Mouse (Mus musculus): ENCODE measurements around the gene Cd200r1. TPM values are rescaled to one million over a fixed set of nuclear protein-coding genes. Genes with fewer than 3 reads are reported as not detected.

Gene Cd200r1
- polyA plus RNA-seq, 1 experiment from 2014 or later: 0.48 TPM

- peak; percentile 37 for ATAC-seq
- WGBS: 1% methylated on average over 14 of the region's 14 CpGs
- H3K27ac ChIP-seq (ENCODE audit: low read length): peak overlapping the region; percentile 92
Observed at GRCm38 (mm10) chr16:44724847-44725246, 40.7 kb upstream of the Cd200r1 start.

GRCm38 (mm10) chr16:44725286-44726223 is 40.0 kb upstream of the Cd200r1 start:
- WGBS: 43% methylated on average over 14 of the region's 14 CpGs
- Histone ChIP-seq H3K4me3 (replicated peaks; ENCODE audit: low read length) (peak overlapping the region; percentile 82), H3K27ac (ENCODE audit: low read length) (no peak overlapping the region)

More at GRCm38 (mm10) chr16:44724847-44725246, 40.7 kb upstream of the Cd200r1 start:
- Histone ChIP-seq H3K36me3 (ENCODE audit: control insufficient read depth, insufficient read depth) (no peaks in the 10 kb centered on the region), H3K9me3 (ENCODE audit: control insufficient read depth, low read length) (no peaks in the 10 kb centered on the region), H3K4me1 (replicated peaks; ENCODE audit: control insufficient read depth, insufficient read depth, low read length) (peaks cover 12% of the 10 kb centered on the region), H3K4me2 (ENCODE audit: low read length) (peak overlapping the region; percentile 65), H3K9ac (replicated peaks; ENCODE audit: low read depth, low read length) (peak overlapping the region; percentile 81), H3K27me3 (replicated peaks; ENCODE audit: control insufficient read depth, insufficient read depth, low read length) (no peaks in the 10 kb centered on the region), H3K4me3 (replicated peaks; ENCODE audit: low read length) (peak overlapping the region; percentile 82)

GRCm38 (mm10) chr16:44727525-44727924 is 38.0 kb upstream of the Cd200r1 start:
- no peak overlapping the region for H3K27ac ChIP-seq (ENCODE audit: low read length)
- no peak overlapping the region for H3K4me2 ChIP-seq (ENCODE audit: low read length)
- peaks cover 6% of the 10 kb centered on the region; the same call in 1 of the 2 replicates for H3K36me3 ChIP-seq (ENCODE audit: control insufficient read depth, insufficient read depth)
- H3K4me3 ChIP-seq (replicated peaks; ENCODE audit: low read length): no peak overlapping the region
- peaks cover 12% of the 10 kb centered on the region for H3K4me1 ChIP-seq (replicated peaks; ENCODE audit: control insufficient read depth, insufficient read depth, low read length)
- H3K9me3 ChIP-seq (ENCODE audit: control insufficient read depth, low read length): no peaks in the 10 kb centered on the region
- H3K9ac ChIP-seq (replicated peaks; ENCODE audit: low read depth, low read length): no peak overlapping the region
- 96% methylated on average over 3 of the region's 3 CpGs for WGBS
- no peaks in the 10 kb centered on the region for H3K27me3 ChIP-seq (replicated peaks; ENCODE audit: control insufficient read depth, insufficient read depth, low read length)
- no peak for ATAC-seq

More at GRCm38 (mm10) chr16:44725286-44726223, 40.0 kb upstream of the Cd200r1 start:
- peaks cover 12% of the 10 kb centered on the region for H3K4me1 ChIP-seq (replicated peaks; ENCODE audit: control insufficient read depth, insufficient read depth, low read length)
- ATAC-seq: no peak
- no peaks in the 10 kb centered on the region for H3K36me3 ChIP-seq (ENCODE audit: control insufficient read depth, insufficient read depth)
- H3K9me3 ChIP-seq (ENCODE audit: control insufficient read depth, low read length): no peaks in the 10 kb centered on the region
- H3K9ac ChIP-seq (replicated peaks; ENCODE audit: low read depth, low read length): no peak overlapping the region
- no peaks in the 10 kb centered on the region for H3K27me3 ChIP-seq (replicated peaks; ENCODE audit: control insufficient read depth, insufficient read depth, low read length)
- H3K4me2 ChIP-seq (ENCODE audit: low read length): peak overlapping the region; percentile 65

DNA sequence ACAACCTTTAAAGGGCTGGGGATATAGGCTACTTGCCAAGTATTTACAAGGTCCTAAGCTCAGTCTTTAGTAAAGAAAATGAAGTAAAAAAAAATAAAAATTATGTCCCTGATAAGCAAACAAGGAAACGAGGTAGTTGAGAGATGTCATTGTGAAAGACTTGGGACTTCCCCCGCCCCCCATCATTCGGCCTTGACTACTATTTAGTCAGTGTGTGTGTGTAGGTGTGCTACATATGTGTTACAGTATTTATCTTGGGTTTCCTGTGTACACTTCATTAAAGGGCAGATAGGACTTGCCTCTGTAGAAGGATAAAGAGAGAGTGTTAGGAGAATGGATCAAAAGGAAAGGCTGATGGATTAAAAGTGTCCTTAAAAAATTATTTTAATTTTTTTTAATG is 31.5 kb upstream of the Cd200r1 start:
- no peaks in the 10 kb centered on the region for H3K27me3 ChIP-seq (replicated peaks; ENCODE audit: control insufficient read depth, insufficient read depth, low read length)
- no peak overlapping the region for H3K4me2 ChIP-seq (ENCODE audit: low read length)
- peaks cover 38% of the 10 kb centered on the region for H3K36me3 ChIP-seq (ENCODE audit: control insufficient read depth, insufficient read depth)
- H3K4me1 ChIP-seq (replicated peaks; ENCODE audit: control insufficient read depth, insufficient read depth, low read length): no peaks in the 10 kb centered on the region
- 86% methylated on average over 3 of the region's 3 CpGs for WGBS
- H3K27ac ChIP-seq (ENCODE audit: low read length): no peak overlapping the region
- H3K4me3 ChIP-seq (replicated peaks; ENCODE audit: low read length): no peak overlapping the region
- ATAC-seq: no peak
- no peaks in the 10 kb centered on the region for H3K9me3 ChIP-seq (ENCODE audit: control insufficient read depth, low read length)
- H3K9ac ChIP-seq (replicated peaks; ENCODE audit: low read depth, low read length): no peak overlapping the region

DNA sequence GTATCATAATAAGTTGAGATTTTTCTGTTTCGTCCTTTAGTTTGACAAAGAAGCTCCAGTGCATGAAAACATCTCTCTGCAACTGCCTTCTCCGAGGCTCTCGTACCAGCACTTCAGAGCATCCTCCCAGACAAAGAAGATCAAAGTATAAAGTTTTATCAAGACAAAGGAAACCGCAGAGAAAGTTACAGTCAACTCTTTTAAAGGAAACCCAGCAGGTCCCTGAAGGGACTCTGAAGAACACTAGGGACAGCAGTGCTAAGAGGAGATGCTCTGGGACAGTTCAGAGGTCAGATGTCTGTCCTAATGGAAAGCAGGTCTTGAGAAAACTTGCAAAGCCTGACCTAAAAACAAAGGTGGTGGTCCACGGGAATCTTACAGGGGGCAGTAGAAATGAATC is 29.9 kb upstream of the Cd200r1 start:
- Histone ChIP-seq H3K9ac (replicated peaks; ENCODE audit: low read depth, low read length) (no peak overlapping the region), H3K36me3 (ENCODE audit: control insufficient read depth, insufficient read depth) (peaks cover 41% of the 10 kb centered on the region), H3K4me1 (replicated peaks; ENCODE audit: control insufficient read depth, insufficient read depth, low read length) (no peaks in the 10 kb centered on the region), H3K4me2 (ENCODE audit: low read length) (no peak overlapping the region), H3K4me3 (replicated peaks; ENCODE audit: low read length) (no peak overlapping the region), H3K27me3 (replicated peaks; ENCODE audit: control insufficient read depth, insufficient read depth, low read length) (no peaks in the 10 kb centered on the region), H3K27ac (ENCODE audit: low read length) (no peak overlapping the region), H3K9me3 (ENCODE audit: control insufficient read depth, low read length) (no peaks in the 10 kb centered on the region)
- 89% methylated on average over 5 of the region's 5 CpGs for WGBS
- no peak for ATAC-seq

DNA sequence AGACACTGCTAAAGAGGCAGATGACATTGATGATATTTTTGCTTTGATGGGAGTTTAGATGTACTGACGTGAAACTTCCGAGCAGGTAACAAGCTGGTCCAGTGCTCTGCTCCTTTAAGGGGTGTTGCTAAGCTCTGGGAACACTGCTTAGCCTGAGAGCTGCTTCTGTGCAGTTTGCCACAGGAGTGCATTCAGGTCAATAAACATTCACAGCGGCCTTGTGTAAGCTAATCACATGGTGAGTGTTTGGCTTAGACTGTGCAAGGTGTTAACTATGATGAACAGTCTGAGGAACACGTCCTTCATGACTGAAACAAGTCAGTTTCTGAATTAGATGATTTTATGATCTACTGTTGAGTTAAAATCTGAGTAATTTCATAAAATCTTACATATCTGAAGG is 29.4 kb upstream of the Cd200r1 start:
- Histone ChIP-seq H3K9me3 (ENCODE audit: control insufficient read depth, low read length) (no peaks in the 10 kb centered on the region), H3K27me3 (replicated peaks; ENCODE audit: control insufficient read depth, insufficient read depth, low read length) (no peaks in the 10 kb centered on the region), H3K4me2 (ENCODE audit: low read length) (no peak overlapping the region), H3K9ac (replicated peaks; ENCODE audit: low read depth, low read length) (no peak overlapping the region), H3K27ac (ENCODE audit: low read length) (no peak overlapping the region), H3K36me3 (ENCODE audit: control insufficient read depth, insufficient read depth) (peaks cover 41% of the 10 kb centered on the region), H3K4me3 (replicated peaks; ENCODE audit: low read length) (no peak overlapping the region), H3K4me1 (replicated peaks; ENCODE audit: control insufficient read depth, insufficient read depth, low read length) (no peaks in the 10 kb centered on the region)
- 84% methylated on average over 4 of the region's 4 CpGs for WGBS
- no peak for ATAC-seq

DNA sequence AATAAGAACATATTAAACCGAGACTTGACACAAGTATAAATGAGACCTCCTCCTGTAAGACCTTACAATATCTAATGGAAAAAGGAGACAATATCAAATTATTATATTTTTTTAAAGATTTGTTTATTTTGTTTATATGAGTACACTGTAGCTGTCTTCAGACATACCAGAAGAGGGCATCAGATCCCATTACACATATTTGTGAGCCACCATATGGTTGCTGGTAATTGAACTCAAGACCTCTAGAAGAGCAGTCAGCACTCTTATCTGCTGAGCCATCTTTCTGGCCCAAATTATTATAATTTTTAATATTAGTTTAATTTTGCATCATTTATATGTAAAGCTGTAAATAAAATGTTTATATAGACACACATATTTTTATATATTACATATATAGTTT is 22.8 kb upstream of the Cd200r1 start:
- no peak overlapping the region for H3K4me2 ChIP-seq (ENCODE audit: low read length)
- no peaks in the 10 kb centered on the region for H3K9me3 ChIP-seq (ENCODE audit: control insufficient read depth, low read length)
- H3K4me3 ChIP-seq (replicated peaks; ENCODE audit: low read length): no peak overlapping the region
- no peak for ATAC-seq
- H3K4me1 ChIP-seq (replicated peaks; ENCODE audit: control insufficient read depth, insufficient read depth, low read length): peaks cover 16% of the 10 kb centered on the region
- peaks cover 18% of the 10 kb centered on the region for H3K36me3 ChIP-seq (ENCODE audit: control insufficient read depth, insufficient read depth)
- no peaks in the 10 kb centered on the region for H3K27me3 ChIP-seq (replicated peaks; ENCODE audit: control insufficient read depth, insufficient read depth, low read length)
- no peak overlapping the region for H3K9ac ChIP-seq (replicated peaks; ENCODE audit: low read depth, low read length)
- H3K27ac ChIP-seq (ENCODE audit: low read length): no peak overlapping the region
- WGBS: 91% methylated on average over 1 of the region's 1 CpGs

DNA sequence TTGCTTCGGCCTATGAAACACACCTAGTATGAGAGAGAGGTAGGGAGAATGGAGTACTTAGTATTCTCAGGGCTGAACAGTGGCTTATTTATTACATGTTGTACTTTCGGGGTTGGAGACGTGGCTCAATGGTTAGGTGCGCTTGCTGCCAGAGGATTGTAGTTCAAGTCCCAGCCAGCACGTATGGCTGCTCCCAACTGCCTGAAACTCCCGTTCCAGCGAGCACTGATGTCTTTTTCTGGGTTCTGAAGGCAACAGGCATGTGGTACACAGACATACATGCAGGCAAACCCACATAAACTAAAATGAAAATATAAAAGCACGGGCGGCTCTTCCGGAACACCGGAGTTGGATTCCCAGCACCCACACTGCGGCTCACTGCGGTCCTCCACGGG is 20.1 kb upstream of the Cd200r1 start:
- Histone ChIP-seq H3K9me3 (ENCODE audit: control insufficient read depth, low read length) (no peaks in the 10 kb centered on the region), H3K27me3 (replicated peaks; ENCODE audit: control insufficient read depth, insufficient read depth, low read length) (no peaks in the 10 kb centered on the region), H3K4me1 (replicated peaks; ENCODE audit: control insufficient read depth, insufficient read depth, low read length) (peaks cover 16% of the 10 kb centered on the region), H3K4me3 (replicated peaks; ENCODE audit: low read length) (peak overlapping the region; percentile 82), H3K4me2 (ENCODE audit: low read length) (peak overlapping the region; percentile 93), H3K9ac (replicated peaks; ENCODE audit: low read depth, low read length) (peak overlapping the region; percentile 93), H3K36me3 (ENCODE audit: control insufficient read depth, insufficient read depth) (peaks cover 6% of the 10 kb centered on the region), H3K27ac (ENCODE audit: low read length) (peak overlapping the region; percentile 97)
- ATAC-seq: no peak
- 8% methylated on average over 14 of the region's 14 CpGs for WGBS

DNA sequence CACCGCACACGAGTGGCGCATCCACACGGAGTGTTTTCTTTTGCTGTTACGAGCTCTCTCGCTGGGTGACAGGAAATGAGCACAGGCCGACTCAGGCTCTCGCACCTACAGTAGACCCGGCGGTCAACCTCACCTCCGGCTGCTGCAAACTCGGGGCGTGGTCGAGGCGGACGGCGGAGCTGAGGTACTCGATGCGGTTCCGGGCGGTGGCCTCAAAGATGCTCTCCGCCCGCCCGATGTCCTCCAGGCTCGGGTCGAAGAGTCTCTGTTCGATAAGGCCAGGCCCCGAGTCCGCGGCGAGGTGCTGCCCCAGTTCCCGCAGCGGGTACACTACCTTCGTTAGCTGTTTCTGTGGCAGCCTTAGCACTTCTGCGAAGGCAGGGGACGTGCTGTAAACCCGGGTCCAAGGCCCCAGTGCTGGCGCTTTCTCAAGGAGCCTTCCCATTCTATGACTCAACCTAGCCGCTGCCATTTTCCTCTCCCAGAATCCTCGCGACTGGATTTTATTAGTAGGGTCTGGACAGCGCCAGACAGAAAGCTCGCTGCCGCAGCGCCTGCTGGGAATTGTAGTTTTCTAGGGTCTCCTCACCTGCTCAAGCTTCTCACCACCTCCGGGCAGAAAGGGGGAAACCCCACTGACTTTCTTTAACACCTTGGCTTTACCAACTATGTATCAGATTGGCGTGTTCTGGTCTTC is 19.5 kb upstream of the Cd200r1 start, which contains the start of gene Gtpbp8:
TSS of gene Gtpbp8 (minus strand) at position 498 of the 697 bp plus-strand sequence.
- Histone ChIP-seq H3K9ac (replicated peaks; ENCODE audit: low read depth, low read length) (peak within 1 kb of the TSS; percentile 93), H3K27me3 (replicated peaks; ENCODE audit: control insufficient read depth, insufficient read depth, low read length) (no peaks in the 10 kb centered on the region), H3K36me3 (ENCODE audit: control insufficient read depth, insufficient read depth) (peaks cover 6% of the 10 kb centered on the region), H3K4me1 (replicated peaks; ENCODE audit: control insufficient read depth, insufficient read depth, low read length) (peaks cover 16% of the 10 kb centered on the region), H3K27ac (ENCODE audit: low read length) (peak within 1 kb of the TSS; percentile 97), H3K9me3 (ENCODE audit: control insufficient read depth, low read length) (no peaks in the 10 kb centered on the region), H3K4me2 (ENCODE audit: low read length) (peak within 1 kb of the TSS; percentile 93), H3K4me3 (replicated peaks; ENCODE audit: low read length) (peak within 1 kb of the TSS; percentile 82)
- under 1% methylated on average over 47 of the region's 47 CpGs for WGBS
- peak; percentile 97 for ATAC-seq
